Mouse (Mus musculus): ENCODE results near the gene Cacng2.

Gene Cacng2

DNA sequence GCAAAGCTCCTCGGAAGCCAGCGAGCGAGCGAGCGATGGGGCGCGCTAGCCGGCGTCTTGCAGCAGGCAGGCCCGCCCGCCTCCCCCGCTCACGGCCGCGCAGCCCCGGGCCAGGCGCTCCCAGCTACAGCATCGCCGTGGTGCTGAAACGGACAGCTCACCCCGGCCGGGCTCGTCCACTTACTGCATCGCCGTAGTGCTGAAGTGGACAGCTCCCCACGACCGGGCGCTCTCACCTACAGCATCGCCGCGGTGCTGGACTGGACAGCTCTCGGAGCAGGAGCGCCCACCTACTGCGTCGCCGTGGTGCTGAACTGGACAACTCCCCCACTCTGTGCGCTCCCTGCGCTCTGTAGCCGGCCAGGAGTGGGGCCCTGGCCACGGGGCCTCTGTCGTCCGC is at the start of gene Cacng2:
Gene Cacng2 (minus strand): TSS at position 325 of the 400 bp plus-strand sequence.
- peak; percentile 93 to 94 for DNase-seq (ENCODE audit: low spot score in 2 of 2)

DNA sequence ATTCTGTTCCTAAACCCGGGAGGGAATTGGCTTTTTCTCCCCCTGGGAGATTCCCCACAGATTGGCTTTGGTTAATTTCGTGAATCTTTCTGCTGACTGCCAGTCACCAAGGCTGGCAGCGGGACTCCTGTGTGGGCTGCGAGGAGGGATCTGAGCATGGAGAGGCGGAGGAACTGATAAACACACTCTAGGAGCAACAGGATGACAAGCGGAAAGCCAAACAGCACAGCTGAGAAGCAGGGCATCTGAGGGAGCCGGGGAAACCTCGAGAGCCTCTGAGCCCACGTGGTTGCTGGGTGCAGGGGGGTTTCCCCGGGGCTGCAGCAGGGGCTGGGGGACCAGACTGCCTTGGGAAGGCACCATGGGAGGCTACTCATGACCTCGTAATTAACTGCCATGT is 49.7 kb upstream of the Cacng2 start:
- peak; percentile 71 to 80 for DNase-seq (ENCODE audit: low spot score in 2 of 2)

DNA sequence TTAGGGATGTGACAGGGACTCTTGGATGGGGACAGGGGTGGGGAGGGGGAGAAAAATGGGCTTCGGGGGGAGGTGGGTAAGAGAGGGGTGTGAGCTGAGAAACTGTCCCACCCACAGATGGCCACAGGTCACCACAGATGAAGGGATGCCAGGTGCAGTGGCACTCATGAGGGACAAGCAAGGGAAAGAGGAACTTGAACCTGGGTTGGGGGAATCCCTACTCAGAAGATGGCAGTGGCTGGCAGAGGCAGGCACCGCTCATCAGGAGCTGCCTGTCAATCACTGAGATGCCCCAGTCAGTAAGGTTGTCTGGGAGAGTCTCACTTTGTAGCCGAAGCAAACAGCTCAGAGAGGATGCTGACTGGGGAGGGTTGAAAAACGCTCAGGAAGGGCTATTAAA is 45.5 kb upstream of the Cacng2 start:
- DNase-seq (ENCODE audit: low spot score in 2 of 2), result no peak

DNA sequence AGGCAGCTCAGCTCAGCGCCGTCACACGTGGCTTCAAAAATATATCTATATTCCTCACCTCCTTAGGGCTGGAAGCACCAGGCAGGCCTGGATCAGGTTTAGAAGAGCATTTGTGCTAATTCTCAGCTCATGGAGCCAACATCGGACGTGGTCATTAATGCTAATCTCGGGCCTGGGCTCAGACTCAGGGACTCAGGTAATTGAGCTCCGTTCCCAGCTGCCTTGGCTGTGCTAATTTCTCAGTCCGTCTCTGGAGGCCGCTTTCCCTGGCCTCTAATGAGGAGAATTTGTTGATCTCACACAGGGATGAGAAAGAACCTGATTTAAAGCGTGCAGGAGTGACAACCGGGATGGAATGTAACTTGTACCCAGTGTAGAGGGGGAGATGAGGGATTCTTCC is 44.6 kb upstream of the Cacng2 start:
- no peak for DNase-seq (ENCODE audit: low spot score in 2 of 2)

DNA sequence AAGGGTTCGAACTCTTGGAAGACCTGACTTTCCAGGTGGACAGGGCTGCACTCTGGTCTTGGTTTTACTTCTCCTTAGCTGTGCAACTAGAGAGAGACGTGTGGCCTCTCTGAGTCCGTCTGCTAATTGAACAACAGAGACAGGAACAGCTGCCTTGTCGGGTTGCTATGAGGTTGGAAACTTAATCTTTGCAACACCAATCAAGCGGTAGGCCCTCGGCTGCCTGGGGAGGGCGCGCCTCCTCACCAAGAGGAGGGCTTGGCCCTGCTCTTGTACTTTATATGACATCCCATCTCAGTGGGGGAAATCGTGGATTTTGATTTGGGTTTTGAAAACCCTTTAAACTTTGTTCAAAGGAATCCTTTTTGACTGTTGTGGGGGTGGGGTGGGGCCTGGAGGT is 42.1 kb upstream of the Cacng2 start:
- DNase-seq (ENCODE audit: low spot score in 2 of 2), result no peak

DNA sequence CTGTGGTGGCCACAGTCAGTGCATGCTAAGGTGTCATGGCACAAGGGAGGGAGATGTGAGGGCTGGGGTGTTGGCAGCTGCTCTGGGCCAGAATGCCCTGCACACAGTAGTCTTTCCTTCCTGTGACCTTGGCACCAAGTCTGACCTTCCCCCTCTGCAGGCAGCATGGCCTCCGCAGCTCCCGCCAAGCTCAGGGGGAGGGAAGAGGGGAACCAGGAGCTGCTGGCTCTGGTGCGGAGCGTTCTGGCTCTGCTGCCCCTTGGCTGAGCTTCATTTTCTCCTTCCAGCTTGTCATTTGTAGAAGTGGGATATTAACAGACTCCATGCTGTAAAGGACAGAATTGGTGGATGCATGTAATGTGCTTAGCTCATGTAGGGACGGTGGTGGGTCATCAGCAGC is 38.5 kb upstream of the Cacng2 start:
- peak in 1 of 2 experiments; percentile 44 for DNase-seq (ENCODE audit: low spot score in 2 of 2)

DNA sequence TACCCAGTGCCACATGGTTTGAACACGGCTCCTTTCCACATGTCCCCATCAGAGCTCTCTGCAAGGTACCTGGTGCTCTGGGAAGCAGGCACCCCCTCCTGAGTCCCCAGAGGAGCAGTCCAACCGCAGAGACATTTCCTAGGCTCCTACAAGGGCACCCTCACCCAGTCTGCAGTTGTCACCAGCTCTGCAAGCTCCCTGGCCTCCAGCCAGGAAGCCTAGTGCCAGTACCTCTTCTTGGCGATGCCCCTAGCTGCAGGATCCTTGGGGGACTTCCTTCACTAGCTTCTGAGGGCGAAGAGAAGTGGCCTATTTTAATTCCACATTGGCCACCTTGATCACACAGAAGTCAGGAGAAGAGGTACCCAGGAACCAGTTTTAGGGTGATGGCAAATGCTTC is 38.0 kb upstream of the Cacng2 start:
- peak in 1 of 2 experiments; percentile 51 for DNase-seq (ENCODE audit: low spot score in 2 of 2)

DNA sequence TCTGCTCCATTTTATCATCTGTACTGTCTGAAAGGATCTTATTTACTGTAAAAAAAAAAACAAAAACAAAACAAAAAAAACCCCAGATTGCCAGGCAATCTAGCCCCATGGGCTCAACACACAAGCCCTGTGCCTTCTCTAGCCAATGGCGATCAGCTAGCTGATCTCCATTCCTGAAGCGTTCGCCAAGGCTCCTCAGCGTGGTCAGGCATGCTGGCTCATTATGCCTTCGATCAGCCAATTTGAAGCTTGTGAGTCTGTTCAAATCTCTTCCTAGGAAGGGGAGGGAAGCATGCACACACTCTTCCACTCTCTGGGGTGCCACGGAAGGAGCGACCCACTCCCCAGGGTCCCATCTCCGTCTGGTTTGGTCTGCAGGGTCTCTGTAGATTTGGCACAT is 37.5 kb upstream of the Cacng2 start:
- DNase-seq (ENCODE audit: low spot score in 2 of 2), result no peak

DNA sequence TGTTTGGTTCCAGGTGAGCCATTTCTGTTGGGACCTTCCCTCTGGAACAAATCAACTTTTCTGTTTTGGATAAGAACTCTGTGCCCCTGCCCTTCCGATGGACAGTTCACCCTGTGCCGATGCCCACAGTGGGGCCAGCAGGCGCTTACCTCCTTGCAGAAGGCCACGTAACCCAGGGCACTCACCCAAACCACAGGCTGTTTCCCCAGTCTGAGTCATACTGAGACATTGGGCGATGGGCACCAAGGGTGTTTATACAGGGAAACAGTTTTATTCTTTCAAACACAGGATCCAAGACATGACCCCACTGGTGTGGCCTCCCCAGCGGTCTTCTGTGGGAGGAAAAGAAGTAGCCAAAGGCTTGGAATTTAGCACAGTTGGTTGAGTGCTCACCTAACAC is 35.6 kb upstream of the Cacng2 start:
- DNase-seq (ENCODE audit: low spot score in 2 of 2), result no peak

DNA sequence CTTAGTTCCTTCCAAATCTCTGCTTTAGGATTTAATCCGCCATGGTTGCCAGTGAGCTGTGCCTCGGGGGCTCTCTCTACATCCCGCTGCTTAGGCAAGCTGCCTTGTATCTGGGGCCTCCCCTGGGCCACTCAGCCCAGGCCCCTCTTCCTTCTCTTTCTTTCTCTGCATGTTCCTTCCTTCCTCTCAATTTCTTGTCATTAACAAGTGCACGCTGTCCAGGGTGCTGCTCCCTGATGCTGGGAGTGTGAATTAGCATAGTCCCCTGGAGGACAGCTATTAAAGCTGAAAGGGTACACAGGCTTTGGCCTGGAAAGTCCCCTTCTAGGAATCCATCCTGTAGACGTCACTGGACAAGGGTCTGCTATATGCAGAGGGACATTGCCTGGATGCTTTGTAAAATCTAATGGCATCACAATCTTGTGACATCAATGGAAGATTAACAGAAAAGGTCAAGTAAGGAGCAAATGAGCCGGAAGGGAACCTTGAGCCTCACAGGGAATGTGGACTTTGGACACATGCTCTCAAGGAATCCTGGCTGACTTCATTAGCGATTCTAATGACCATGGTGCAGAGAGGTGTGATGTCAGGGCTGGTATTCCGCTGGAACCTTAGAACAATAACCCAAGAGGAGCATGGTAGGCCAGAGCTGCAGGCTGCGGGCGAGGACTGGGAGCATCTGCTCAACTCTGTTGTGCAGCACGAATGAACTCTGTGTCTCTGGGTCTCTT is 33.4 kb upstream of the Cacng2 start:
- DNase-seq (ENCODE audit: low spot score in 2 of 2), result no peak

DNA sequence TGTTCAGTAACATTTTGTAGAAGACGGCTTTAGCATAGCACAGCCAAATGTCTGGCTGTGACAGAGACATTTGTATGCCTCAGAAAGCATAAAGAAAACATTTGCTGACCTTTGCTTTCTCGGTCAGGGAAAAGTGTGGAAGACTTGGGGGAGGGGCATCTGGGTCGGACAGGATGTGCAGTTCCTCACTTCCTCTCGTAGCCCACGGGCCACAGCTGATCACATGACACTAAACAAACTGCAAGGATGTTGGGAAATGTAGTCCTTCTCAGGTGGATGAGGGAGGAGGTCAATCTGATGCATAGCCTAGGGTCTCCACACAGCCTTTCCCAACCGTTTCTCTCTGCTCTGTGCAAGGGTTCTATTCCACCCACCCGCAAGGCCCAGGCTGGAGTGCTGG is 28.7 kb upstream of the Cacng2 start:
- no peak for DNase-seq (ENCODE audit: low spot score in 2 of 2)

DNA sequence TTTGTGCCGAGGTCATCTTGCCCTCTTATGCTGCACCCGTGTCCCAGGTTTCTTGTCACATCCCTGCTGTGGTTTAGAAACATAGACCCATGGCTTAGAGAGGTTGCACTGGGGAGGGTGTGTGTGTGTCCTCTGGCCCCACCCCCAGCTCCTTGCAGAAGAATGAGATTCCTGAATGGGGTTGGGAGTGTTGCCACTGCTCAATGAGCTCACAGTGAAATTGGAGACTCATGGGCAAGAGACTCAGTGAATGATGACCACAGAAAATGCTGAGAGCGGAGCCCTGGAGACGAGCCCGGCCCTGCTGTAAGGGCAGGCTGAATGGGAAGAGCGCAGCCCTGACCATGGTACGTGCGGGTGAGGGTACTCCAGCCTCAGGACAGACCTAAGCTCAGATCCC is 20.4 kb upstream of the Cacng2 start:
- DNase-seq (ENCODE audit: low spot score in 2 of 2), result no peak

DNA sequence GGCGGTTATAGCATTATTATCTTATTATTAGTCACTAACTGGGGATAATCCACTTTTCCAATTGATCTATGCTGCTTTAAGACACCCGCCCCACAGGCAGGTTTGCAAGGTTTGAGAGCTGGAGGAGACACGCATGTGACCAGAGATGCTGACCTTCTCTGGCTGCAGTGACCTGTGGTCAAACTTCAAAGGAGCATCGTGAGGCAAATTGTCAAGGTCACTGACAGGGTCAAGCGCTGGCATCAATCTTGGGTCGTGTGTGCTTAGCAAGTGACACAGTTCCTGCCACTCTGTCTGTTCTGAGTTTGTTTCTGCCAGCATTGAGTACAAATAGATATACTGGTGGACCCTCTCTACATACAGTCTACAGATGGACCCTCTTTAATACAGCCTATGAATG is 14.8 kb upstream of the Cacng2 start:
- DNase-seq (ENCODE audit: low spot score in 2 of 2), result no peak

DNA sequence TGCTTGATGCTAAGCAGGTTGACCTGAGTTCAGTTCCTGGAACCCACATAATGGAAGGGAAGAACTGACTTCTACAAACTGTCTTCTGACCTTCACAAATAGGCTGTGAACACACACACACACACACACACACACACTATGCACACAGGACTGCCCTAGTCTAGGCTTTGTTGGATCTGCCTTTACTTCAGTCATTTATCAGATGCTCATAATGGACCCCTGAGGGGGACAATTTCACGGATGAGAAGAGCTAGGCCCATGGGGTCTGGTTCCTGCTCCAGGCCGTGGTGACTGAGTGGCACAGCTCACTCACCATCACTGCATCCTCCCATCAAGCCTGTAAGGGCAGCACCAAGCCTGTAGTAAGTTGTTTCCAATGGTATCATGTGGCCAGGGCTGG is 13.6 kb upstream of the Cacng2 start:
- no peak for DNase-seq (ENCODE audit: low spot score in 2 of 2)

DNA sequence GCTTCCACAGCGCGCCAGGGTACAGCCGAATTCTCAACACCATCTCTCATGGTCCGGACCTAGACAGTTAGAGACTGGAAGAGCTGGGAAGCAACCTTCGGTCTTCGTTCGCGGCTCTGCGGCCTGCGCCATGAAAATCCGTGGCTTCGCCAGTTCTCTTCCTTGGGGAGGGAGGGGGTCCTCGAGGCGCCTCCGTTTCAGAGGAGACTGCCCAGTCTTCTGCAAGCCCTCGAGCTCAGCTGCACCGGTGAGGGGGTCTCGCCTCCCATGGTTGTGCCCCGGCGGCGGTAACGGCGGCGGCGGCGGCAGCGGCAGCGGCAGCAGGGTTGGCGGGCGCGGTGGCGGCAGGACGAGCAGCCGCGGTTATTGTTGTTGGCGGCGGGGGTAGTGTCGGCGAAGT is 580 bp downstream of the Cacng2 start:
- no peak for DNase-seq (ENCODE audit: low spot score in 2 of 2)

DNA sequence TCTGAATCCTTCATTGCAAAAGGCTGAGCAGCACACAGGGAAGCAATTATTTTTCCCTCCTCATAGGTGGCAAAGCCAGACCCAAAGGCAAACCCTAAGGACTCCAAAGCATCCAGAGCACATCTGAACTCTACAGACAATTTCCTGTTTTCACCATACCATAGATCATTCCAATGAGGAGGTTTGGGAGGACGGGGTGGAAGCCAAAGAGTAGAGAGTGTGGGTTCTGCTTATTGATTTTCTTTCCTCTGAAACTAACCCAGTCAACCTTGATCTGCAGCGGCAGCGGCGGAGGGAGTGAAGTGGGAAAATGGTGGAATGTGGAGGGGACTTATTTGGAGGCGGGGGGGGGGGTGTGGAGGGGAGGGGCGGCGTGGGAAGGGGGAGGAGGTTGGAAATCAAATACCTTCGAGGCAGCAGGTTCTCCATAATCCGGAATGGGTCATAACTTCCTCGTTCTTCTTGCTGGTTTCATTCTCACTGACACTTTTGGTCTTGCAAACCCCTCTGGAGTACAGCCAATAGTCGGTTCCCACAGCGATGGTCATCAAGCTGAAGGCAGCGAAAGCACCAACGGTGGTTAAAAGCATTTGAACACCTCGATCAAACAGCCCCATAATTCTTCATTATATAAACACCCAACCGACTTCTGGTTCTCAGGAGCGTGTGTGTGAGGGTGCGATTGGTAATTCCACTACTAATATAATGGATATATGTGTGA is 1.4 kb downstream of the Cacng2 start:
- DNase-seq (ENCODE audit: low spot score in 2 of 2), result peak in 1 of 2 experiments; percentile 52

DNA sequence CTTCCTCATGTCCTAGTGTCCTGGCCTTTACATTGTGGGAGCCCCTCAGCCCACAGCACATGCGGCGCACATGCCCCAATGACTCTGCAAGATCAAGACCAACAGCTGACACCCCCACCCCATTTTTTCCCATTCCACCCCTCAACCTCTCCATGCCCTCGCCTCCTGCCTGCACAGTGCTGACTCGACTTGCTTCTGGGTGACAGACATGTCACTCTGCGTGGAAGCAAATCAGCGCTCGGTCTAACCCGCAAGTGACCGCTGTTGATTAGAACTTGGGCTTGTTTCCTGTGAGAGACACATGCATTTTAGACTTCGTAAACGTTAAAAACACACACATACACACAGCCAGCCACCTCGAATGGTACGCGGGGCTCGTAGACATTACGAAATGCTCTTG is 2.1 kb downstream of the Cacng2 start:
- DNase-seq (ENCODE audit: low spot score in 2 of 2), result peak in 1 of 2 experiments; percentile 50

DNA sequence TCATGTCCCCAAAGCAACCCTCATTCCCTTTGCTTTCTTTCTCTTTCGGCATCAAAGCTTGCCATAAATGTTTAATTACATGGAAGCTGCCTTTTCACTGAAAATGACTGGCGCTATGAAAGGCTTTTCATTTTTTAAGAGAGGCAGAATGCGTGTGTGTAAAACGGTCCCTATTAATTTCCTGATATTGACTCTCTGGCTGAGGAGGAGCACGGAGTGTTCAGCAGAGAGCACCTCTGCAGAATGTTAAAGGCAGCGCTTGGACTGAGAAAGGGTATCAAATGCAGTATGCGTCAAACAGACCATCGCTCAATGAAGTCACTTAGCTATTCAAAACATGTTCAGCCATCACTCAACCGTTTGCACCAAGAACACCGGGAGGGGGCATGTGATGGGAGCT is 2.9 kb downstream of the Cacng2 start:
- DNase-seq (ENCODE audit: low spot score in 2 of 2), result no peak

DNA sequence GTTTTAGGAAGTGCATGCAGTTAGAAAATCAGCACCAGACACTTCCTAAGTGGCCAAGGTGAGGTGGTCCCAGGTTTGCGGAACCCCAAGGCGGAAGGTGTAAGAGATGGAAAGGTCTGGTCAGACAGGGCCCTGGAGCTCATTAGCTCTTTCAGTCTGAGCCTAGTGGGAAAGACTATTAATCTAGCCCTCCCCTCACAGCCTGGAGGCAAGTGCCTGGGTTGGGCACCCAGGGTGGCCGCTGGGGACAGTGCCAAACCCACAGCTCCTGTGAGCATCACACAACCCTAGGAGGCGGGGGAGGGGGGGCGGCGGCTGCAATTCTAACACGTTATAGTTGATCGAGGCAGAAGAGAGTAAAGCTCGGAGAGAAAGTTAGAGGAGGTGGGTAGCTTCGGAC is 3.6 kb downstream of the Cacng2 start:
- DNase-seq (ENCODE audit: low spot score in 2 of 2), result no peak

DNA sequence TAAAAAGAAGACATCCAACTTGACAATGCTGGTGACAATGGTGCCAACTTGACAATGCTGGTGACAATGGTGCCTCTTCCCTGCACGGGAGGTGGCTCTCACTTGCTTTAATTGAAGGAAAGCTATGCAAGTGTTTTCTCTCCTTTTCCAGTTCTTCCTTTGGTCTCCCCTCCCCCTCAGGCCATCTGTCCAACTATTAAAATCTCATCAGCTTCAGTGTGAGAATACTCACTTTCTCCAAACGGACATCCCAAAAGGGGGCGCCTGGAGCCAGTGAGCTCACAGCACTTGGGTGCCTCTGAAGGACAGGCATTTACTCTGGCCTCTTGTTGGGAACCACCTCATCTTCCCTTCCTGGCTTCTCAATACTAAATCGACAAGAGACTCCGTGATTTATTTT is 20.3 kb downstream of the Cacng2 start:
- no peak for DNase-seq (ENCODE audit: low spot score in 2 of 2)

DNA sequence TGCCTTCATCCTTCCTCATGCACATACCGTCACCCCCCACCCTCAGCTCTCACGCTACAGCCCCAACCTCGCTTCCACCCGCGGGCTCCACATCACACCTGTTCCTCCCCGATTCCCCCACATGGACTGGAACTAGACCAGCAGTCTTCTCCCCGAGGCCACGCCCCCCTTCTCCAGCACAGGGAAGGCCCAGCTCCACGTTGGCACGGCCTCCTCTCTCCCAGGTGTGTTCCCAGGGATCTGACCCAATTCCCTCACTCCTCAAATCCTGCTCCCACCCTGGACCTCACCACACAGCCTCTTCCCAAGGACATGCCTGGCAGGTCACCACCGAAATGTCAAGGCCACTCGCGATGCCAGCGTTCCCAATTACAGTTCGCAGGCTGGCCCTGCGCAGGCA is 23.8 kb downstream of the Cacng2 start:
- DNase-seq (ENCODE audit: low spot score in 2 of 2), result no peak

DNA sequence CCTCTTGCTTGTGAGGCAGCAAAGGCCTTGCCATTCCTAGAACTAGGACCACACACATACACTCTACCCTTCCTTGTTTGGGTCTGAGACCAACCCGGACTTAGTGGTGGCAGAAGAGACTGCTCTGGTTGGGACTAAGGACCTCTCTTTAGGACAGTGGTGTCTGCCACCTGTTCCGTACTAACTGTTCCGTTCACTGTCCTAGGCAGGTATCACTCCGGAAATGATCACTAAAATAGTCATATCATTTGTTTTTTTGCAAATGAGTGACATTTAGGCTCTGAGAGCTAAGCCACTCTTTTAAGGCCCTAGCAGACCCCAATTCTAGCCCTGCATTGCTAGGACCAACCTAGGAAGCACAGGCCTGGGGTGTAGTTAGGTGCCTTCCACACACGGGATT is 26.2 kb downstream of the Cacng2 start:
- DNase-seq (ENCODE audit: low spot score in 2 of 2), result no peak

DNA sequence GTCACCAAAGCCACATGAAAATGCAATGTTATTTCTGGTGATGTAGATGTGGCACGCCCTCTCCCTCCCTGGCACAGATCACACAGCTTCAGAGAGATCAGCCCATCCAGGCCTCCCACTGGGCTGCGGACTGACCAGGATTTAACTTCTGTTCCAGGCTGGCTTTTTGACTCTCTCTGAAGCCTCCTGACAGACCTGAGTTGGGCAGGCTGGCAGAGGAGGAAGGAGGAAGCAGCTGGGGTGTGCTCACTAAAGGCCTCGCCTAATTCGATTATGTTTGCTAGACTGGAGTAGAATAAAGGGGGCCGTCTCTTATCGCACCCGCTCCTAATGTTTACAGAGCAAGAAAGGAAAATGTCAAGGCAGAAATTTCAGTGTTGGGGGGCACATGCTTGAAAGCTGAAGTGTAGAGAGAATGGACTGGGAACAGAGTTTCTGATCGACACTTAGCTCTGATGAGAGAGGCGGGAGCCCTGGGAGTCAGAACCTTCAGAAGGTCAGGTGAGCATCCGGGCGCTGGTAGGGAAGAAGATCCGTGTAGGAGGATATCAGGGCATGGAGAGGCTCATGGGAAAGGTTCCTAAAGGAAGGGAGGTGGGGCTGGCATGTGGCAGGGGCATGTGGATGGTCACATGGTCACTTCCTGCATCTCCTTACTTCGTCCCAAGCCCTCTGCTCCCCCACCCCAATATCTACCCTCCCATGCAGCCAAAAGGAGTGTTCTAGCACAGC is 36.8 kb downstream of the Cacng2 start:
- no peak for DNase-seq (ENCODE audit: low spot score in 2 of 2)

Data from right cerebral cortex, postnatal 10 days (tissue).